Mouse (Mus musculus) layer of hippocampus, postnatal 25 days (tissue): ENCODE results near the gene Tmem245. TPM values are rescaled to one million over a fixed set of nuclear protein-coding genes. Genes with fewer than 3 reads are reported as not detected.
"Not testable (repeated sequence)": the region's sequence is repeated elsewhere in the genome, so short reads cannot be mapped to it uniquely, and the experiment has no call there.

Experiments
- DNase-seq, 2 experiments: peaks; one replicate each; pipeline ENCODE4 v3.0.0; 2022; ENCODE audit warnings: mixed read lengths in 2 of 2, low spot score in 1 of 2; ENCODE audit errors: extremely low spot score in 1 of 2
- total RNA-seq, 2 experiments: library from RNA; stranded (reverse); gene quantifications; 2 replicates each; pipeline ENCODE4 v1.2.3; 2021

Tmem245 gene
- total RNA-seq, 2 experiments from 2014 or later: 29.8 to 31.0 TPM

- not testable (repeated sequence) for DNase-seq
Measured at GRCm38 (mm10) chr4:56870541-56870940, 76.7 kb downstream of the Tmem245 start.

GRCm38 (mm10) chr4:56867761-56868160 lies 79.5 kb downstream of the Tmem245 start:
- no peak for DNase-seq

GRCm38 (mm10) chr4:56865971-56866370 lies 81.3 kb downstream of the Tmem245 start:
- DNase-seq: no peak

GRCm38 (mm10) chr4:56865003-56865511 lies 82.2 kb downstream of the Tmem245 start, which contains the start of gene Ctnnal1:
Gene Ctnnal1, minus strand, starts transcription at chr4:56865188.
- peak; percentile 65 to 80 for DNase-seq

- peak; percentile 28 to 30 for DNase-seq
Measured at GRCm38 (mm10) chr4:56864417-56865001, 82.7 kb downstream of the Tmem245 start.

- no peak for DNase-seq
Measured at GRCm38 (mm10) chr4:56864016-56864415, 83.2 kb downstream of the Tmem245 start.

- DNase-seq: no peak
Measured at GRCm38 (mm10) chr4:56861551-56861950, 85.7 kb downstream of the Tmem245 start.

GRCm38 (mm10) chr4:56858733-56859132 lies 88.5 kb downstream of the Tmem245 start:
- DNase-seq: no peak

- DNase-seq: no peak
Measured at GRCm38 (mm10) chr4:56856371-56856949, 90.8 kb downstream of the Tmem245 start.

GRCm38 (mm10) chr4:56855935-56856334 lies 91.3 kb downstream of the Tmem245 start:
- no peak for DNase-seq

GRCm38 (mm10) chr4:56850724-56851123 lies 96.5 kb downstream of the Tmem245 start:
- no peak for DNase-seq

- DNase-seq: no peak
Measured at GRCm38 (mm10) chr4:56848044-56848443, 99.2 kb downstream of the Tmem245 start.

- DNase-seq: no peak
Measured at GRCm38 (mm10) chr4:56847400-56847799, 99.8 kb downstream of the Tmem245 start.

GRCm38 (mm10) chr4:56845896-56846533 lies 101.2 kb downstream of the Tmem245 start:
- no peak for DNase-seq

GRCm38 (mm10) chr4:56844911-56845310 lies 102.3 kb downstream of the Tmem245 start:
- no peak for DNase-seq

GRCm38 (mm10) chr4:56843963-56844362 lies 103.3 kb downstream of the Tmem245 start:
- no peak for DNase-seq

- DNase-seq: no peak
Measured at GRCm38 (mm10) chr4:56842501-56842900, 104.7 kb downstream of the Tmem245 start.

- no peak for DNase-seq
Measured at GRCm38 (mm10) chr4:56840297-56840696, 106.9 kb downstream of the Tmem245 start.

GRCm38 (mm10) chr4:56837661-56838060 lies 109.6 kb downstream of the Tmem245 start:
- DNase-seq: no peak

GRCm38 (mm10) chr4:56831998-56832397 lies 115.2 kb downstream of the Tmem245 start:
- no peak for DNase-seq

GRCm38 (mm10) chr4:56831013-56831609 lies 116.1 kb downstream of the Tmem245 start:
- no peak for DNase-seq
